Mouse (Mus musculus) ovary, adult 10 weeks (tissue): ENCODE data around the gene Sncb. TPM values are rescaled to one million over a fixed set of nuclear protein-coding genes. Genes with fewer than 3 reads are reported as not detected.

Experiments
- polyA plus RNA-seq: library from polyadenylated mRNA; stranded (reverse); fragments of 350-450 nt; fragmentation: Illumina TruSeq; extraction: RNeasy Lipid Tissue Mini Kit (QIAGEN cat#74804); gene quantifications from one replicate; pipeline ENCODE4 v1.2.3, GENCODE M21; 2014

Sncb gene
- not detected for polyA plus RNA-seq

DNA sequence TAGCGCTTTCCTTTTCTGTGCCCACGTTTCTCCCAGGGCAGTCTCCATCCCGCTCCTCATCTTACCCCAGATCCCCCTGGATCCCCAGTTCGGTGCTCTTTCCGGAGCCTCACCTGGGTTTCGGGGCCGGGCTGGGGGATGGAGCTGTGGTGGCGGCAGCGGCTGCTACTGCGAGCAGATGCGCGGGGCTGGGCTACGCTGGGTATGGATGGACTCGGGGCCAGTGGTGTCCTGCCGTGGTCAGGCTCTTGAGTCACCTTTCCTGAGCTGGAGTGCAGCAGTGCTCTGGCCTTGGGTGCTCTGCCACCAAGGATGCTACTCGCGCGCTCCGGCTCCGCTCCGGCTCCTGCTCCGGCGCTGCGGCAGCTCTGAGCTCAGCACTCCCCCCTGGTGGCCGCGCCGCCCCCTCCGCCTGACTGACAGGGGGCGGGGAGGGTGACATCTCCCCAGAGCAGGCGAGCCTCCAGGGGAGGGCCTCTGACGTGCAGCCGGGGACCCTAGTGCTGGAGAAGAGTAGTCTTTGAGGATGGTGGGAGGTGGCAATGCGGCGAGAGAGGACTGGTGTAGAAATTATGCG is at the start of gene Sncb:
Sncb (minus strand) TSS at position 404 of the 577 bp plus-strand sequence.

DNA sequence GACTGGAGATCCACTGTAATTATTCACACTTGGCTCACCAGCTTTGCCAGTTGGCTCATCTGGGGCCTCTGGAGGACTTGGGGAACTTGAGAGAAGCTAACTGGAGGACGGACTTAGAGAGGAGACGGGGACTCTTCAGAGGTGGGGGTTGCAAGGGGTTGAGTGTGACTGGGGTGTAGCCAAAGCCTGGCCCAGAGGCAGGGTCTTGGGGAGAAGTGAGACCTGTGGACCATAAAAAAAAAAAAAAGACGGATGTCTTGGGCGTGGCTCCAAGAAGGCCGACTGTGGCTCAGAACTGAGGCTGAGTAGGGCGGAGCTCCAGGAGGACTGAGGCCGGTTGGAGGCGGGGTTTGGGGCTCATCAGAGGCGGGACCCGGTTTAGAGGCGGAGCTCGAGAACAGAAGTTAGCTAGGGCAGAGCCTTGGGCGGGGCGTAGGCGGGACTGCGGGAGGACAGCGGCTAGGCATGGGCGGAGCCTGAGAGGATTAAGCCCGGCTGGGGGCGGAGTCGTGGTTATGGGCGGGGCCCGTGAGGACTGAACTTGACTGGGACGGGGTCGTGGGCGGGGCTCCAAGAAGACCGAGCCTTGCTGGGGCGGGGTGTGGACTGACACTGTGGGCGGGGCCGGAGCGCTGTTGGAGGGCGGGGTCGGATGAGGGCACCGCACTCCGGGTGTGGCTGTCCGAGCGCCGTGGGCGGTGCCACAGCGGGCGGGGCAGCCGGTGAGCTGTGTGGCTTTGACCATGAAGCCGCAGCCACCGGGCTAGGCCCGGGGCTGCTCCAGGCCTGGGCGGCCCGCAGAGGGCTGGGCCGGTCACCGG is 22.6 kb upstream of the Sncb start, which contains the start of gene Tspan17:
Tspan17 (plus strand) TSS at position 638 of the 821 bp plus-strand sequence.

DNA sequence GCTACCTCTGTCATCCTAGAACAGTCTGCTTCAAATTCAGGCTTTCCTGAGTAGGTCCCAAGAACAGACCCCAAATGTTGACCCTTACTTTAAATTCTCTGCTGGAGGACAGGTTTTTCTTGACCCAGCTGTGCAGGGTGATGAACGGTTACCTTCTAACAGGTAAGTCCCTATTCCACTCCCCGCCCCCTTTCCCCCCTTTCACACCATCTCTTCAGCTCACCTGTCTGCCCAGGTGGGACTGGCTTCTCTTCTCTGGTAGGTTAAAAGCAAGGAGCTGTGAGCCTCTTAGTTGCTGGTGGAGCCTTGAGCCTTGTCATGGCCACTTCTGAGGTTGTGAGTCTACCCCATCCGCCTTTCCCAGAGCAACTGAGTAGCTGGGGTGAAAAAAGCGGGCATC is 17.3 kb upstream of the Sncb start, which contains the start of gene Eif4e1b:
Eif4e1b (plus strand) TSS at position 301 of the 400 bp plus-strand sequence.

DNA sequence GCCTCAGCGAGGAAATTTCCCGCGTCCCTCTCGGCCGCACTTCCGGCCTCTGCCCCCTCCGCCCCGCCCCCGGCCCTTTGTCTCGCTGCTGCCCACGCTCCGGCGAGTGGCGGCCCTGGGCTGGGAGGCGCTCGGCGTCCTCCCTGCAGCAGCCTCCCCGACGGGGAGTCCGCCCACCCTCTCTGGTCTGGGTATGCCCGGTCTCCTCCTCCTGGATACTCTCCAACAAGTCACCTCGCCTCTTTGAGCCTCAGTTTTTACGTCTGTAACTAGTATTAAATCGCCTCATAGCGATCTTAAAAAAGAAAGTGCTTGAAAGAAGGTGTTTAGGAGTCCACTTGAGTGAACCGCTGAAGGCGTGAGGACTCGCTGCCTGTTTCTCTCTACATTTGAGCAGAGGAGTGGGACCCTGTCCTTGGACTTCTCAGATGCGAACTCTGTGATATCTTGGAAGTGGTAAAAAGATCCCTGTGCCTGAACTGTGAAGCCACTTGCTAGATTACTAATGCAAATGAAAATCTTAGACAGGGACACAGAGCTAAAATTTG is 16.5 kb downstream of the Sncb start, which contains the start of gene Gprin1:
Gprin1 (minus strand) TSS at position 11 of the 548 bp plus-strand sequence.

Other genes starting within 250 kb of the Sncb start
- 78.5 TPM for gene 4833439L19Rik, start 201.2 kb downstream of the Sncb start, polyA plus RNA-seq
- gene Arl10, start 191.6 kb downstream of the Sncb start, polyA plus RNA-seq: 2.2 TPM
- 17.8 TPM for gene Nop16, start 176.5 kb downstream of the Sncb start, polyA plus RNA-seq
- 5.9 TPM for gene Higd2a, start 176.4 kb downstream of the Sncb start, polyA plus RNA-seq
- 5.4 TPM for gene Cltb, start 155.3 kb downstream of the Sncb start, polyA plus RNA-seq
- 40.4 TPM for gene Faf2, start 144.8 kb downstream of the Sncb start, polyA plus RNA-seq
- gene Rnf44, start 72.7 kb downstream of the Sncb start, polyA plus RNA-seq: 30.2 TPM
- gene Cdhr2, start 65.1 kb downstream of the Sncb start, polyA plus RNA-seq: not detected
- not detected for gene Gprin1, start 16.7 kb downstream of the Sncb start, polyA plus RNA-seq
- 8.2 TPM for gene Eif4e1b, start 17.4 kb upstream of the Sncb start, polyA plus RNA-seq
- 1.3 TPM for gene Tspan17, start 22.8 kb upstream of the Sncb start, polyA plus RNA-seq
- not detected for gene Unc5a, start 182.8 kb upstream of the Sncb start, polyA plus RNA-seq